Mouse (Mus musculus) hindbrain, embryonic 16.5 days (tissue): ENCODE measurements around the gene Sh2d4b. TPM values are rescaled to one million over a fixed set of nuclear protein-coding genes. Genes with fewer than 3 reads are reported as not detected.

Source experiments
- ATAC-seq: fragments of 200-750 bp; cut with Nextera tagmentation; 2 replicates; pipeline ENCODE4 v1.8.0; 2017; ENCODE audit warnings: moderate TSS enrichment, moderate library complexity
- H3K27ac ChIP-seq: fragments of 300-500 bp; sonication (generic); 2 replicates; pipeline ENCODE4 v1.5.1; 2014; ENCODE audit warnings: low read depth, mild to moderate bottlenecking, control low read depth, low read length, moderate library complexity
- H3K27me3 ChIP-seq: fragments of 300-500 bp; sonication (generic); replicated peaks from 2 replicates; pipeline ENCODE4 v1.6.1; 2014; ENCODE audit warnings: low read length; ENCODE audit not compliant: control insufficient read depth, insufficient read depth
- H3K36me3 ChIP-seq: fragments of 300-500 bp; sonication (generic); 2 replicates; pipeline ENCODE4 v1.6.1; 2014; ENCODE audit warnings: mild to moderate bottlenecking, low read length, moderate library complexity, mixed read lengths; ENCODE audit not compliant: control insufficient read depth, insufficient read depth
- H3K4me1 ChIP-seq: fragments of 300-500 bp; sonication (generic); 2 replicates; pipeline ENCODE4 v1.6.1; 2014; ENCODE audit warnings: low read depth, low read length; ENCODE audit not compliant: control insufficient read depth, insufficient read depth
- H3K4me2 ChIP-seq: fragments of 300-500 bp; sonication (generic); 2 replicates; pipeline ENCODE4 v1.6.1; 2014; ENCODE audit warnings: mild to moderate bottlenecking, low read length, control low read depth, moderate library complexity
- H3K4me3 ChIP-seq: fragments of 300-500 bp; sonication (generic); 2 replicates; pipeline ENCODE4 v1.5.1; 2014; ENCODE audit warnings: mild to moderate bottlenecking, low read length, control low read depth, moderate library complexity
- H3K9ac ChIP-seq: fragments of 300-500 bp; sonication (generic); 2 replicates; pipeline ENCODE4 v1.6.1; 2014; ENCODE audit warnings: low read depth, mild to moderate bottlenecking, control low read depth, low read length, moderate library complexity
- H3K9me3 ChIP-seq: fragments of 300-500 bp; sonication (generic); 2 replicates; pipeline ENCODE4 v1.6.1; 2014; ENCODE audit warnings: mild to moderate bottlenecking, low read length, moderate library complexity; ENCODE audit not compliant: control insufficient read depth
- WGBS: fragments of 180-500 bp; shearing (Covaris S2); extraction: QIAGEN DNeasy Blood & Tissue Kit; methylation state at CpG from one replicate; pipeline ENCODE4 v1.1.7; 2014; 5-methylcytosine and 5-hydroxymethylcytosine counted together
- polyA plus RNA-seq: library from polyadenylated mRNA; unstranded; fragments of >200 nt; fragmentation: Nextera tagmentation; extraction: Ambion mirVana; gene quantifications from 2 replicates; pipeline ENCODE4 v1.2.1, GENCODE M21; 2015

Gene Sh2d4b
- polyA plus RNA-seq, 1 experiment from 2014 or later: 0.54 TPM

GRCm38 (mm10) chr14:40885752-40886151 is 7.3 kb downstream of the Sh2d4b start:
- WGBS: 61% methylated on average over 1 of the region's 1 CpGs
- Histone ChIP-seq H3K4me3 (no peak overlapping the region), H3K4me1 (no peaks in the 10 kb centered on the region), H3K9ac (no peak overlapping the region), H3K27me3 (no peaks in the 10 kb centered on the region), H3K9me3 (no peaks in the 10 kb centered on the region), H3K4me2 (no peak overlapping the region), H3K27ac (no peak overlapping the region), H3K36me3 (no peaks in the 10 kb centered on the region)
- no peak for ATAC-seq

GRCm38 (mm10) chr14:40885225-40885624 is 7.8 kb downstream of the Sh2d4b start:
- Histone ChIP-seq H3K4me1 (no peaks in the 10 kb centered on the region), H3K36me3 (no peaks in the 10 kb centered on the region), H3K9me3 (no peaks in the 10 kb centered on the region), H3K27ac (no peak overlapping the region), H3K27me3 (no peaks in the 10 kb centered on the region), H3K4me3 (no peak overlapping the region), H3K4me2 (no peak overlapping the region), H3K9ac (no peak overlapping the region)
- WGBS: 38% methylated on average over 4 of the region's 4 CpGs
- ATAC-seq: no peak

DNA sequence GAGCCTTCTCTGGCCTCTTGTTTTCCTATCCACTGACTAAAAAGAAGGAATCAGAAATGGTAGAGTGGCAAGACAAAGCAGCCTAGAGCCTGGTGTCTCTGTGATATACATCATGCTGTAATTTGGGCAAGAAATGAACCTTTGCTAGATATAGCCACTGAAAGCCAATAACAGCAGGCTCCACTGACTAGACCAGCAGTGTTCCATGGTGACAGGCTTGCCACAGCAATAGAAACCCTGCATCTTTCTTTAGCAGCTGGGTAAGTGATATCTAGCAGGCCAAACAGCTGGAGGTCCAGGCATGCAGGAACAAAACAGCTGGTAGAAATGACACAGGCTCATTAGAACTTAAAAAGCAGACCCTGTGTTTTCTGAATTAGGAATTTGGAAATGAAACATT is 18.5 kb downstream of the Sh2d4b start:
- no peak overlapping the region for H3K4me3 ChIP-seq
- no peak overlapping the region for H3K4me2 ChIP-seq
- H3K9ac ChIP-seq: no peak overlapping the region
- H3K27me3 ChIP-seq: no peaks in the 10 kb centered on the region
- no peaks in the 10 kb centered on the region for H3K36me3 ChIP-seq
- no peak for ATAC-seq
- H3K27ac ChIP-seq: no peak overlapping the region
- H3K4me1 ChIP-seq: no peaks in the 10 kb centered on the region
- H3K9me3 ChIP-seq: no peaks in the 10 kb centered on the region

GRCm38 (mm10) chr14:40873961-40874360 is 19.1 kb downstream of the Sh2d4b start:
- Histone ChIP-seq H3K27me3 (no peaks in the 10 kb centered on the region), H3K27ac (no peak overlapping the region), H3K4me3 (no peak overlapping the region), H3K9me3 (no peaks in the 10 kb centered on the region), H3K4me1 (no peaks in the 10 kb centered on the region), H3K9ac (no peak overlapping the region), H3K36me3 (no peaks in the 10 kb centered on the region), H3K4me2 (no peak overlapping the region)
- no peak for ATAC-seq
- 88% methylated on average over 5 of the region's 5 CpGs for WGBS

DNA sequence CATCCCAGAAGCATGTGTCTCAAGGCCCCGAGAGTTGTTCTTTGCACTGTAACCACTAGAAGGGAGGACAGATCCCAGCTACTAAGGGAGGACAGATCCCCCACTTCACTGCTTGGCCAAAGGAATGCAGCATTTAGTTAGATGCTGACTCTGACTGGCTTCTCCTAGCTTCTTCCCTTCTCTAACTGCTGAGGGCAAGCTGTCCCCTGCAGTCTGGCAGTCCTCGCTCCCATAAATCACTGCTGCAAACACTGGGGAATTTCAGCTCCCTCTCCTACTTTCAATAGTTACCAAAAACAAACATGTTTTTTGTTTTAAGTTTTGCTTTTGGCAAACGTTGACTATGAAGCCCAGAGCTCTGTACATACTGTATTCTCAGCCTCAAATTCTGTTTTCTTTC is 22.5 kb downstream of the Sh2d4b start:
- Histone ChIP-seq H3K9me3 (no peaks in the 10 kb centered on the region), H3K4me2 (no peak overlapping the region), H3K27ac (no peak overlapping the region), H3K4me3 (no peak overlapping the region), H3K36me3 (no peaks in the 10 kb centered on the region), H3K9ac (no peak overlapping the region), H3K4me1 (no peaks in the 10 kb centered on the region), H3K27me3 (no peaks in the 10 kb centered on the region)
- ATAC-seq: no peak
- 76% methylated on average over 3 of the region's 3 CpGs for WGBS

GRCm38 (mm10) chr14:40864811-40865514 is 28.1 kb downstream of the Sh2d4b start:
- no peak overlapping the region for H3K4me3 ChIP-seq
- no peaks in the 10 kb centered on the region for H3K36me3 ChIP-seq
- no peak for ATAC-seq
- H3K4me2 ChIP-seq: no peak overlapping the region
- no peak overlapping the region for H3K9ac ChIP-seq
- no peaks in the 10 kb centered on the region for H3K27me3 ChIP-seq
- WGBS: 53% methylated on average over 6 of the region's 6 CpGs
- H3K4me1 ChIP-seq: no peaks in the 10 kb centered on the region
- no peak overlapping the region for H3K27ac ChIP-seq
- H3K9me3 ChIP-seq: no peaks in the 10 kb centered on the region

DNA sequence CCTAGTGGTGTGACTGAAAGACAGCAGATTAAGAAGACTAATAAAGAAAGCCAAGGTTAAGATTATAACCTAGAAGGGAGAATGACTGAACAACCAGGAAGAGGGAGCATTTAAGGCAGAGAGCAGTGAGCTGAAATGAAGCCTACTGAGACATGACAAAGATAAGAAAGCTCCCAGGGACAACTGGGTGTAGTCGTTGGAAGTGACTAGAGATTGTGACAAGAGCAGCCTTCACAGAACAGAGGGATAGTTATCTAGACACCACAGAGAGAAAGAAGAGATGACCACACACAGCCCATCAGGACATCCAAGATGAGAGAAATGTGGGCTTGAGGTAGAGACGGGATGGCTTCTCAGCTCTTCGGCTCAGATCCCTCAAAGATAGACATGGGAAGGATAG is 29.4 kb downstream of the Sh2d4b start:
- no peak for ATAC-seq
- Histone ChIP-seq H3K36me3 (no peaks in the 10 kb centered on the region), H3K4me2 (no peak overlapping the region), H3K9ac (no peak overlapping the region), H3K9me3 (no peaks in the 10 kb centered on the region), H3K27me3 (no peaks in the 10 kb centered on the region), H3K4me3 (no peak overlapping the region), H3K27ac (no peak overlapping the region), H3K4me1 (no peaks in the 10 kb centered on the region)
- WGBS: 92% methylated on average over 3 of the region's 3 CpGs

DNA sequence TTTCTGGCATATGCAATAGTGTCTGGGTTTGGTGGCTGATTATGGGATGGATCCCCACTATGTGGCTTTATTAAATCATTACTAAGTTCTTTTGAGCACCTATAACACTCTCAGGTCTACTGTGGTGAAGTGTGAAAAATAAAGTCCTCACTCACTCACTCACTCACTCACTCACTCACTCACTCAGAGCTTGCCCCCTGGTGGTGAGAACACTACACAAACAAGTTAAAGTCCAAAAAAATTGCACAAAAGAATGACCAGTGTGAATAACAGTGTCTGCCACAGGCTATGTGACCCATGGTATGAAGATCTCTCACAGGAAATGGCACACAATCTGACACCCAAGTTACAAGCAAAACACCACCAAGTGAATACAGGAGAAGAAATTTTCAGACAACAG is 30.0 kb downstream of the Sh2d4b start:
- no peak overlapping the region for H3K9ac ChIP-seq
- ATAC-seq: no peak
- H3K9me3 ChIP-seq: no peaks in the 10 kb centered on the region
- H3K4me1 ChIP-seq: no peaks in the 10 kb centered on the region
- no peaks in the 10 kb centered on the region for H3K27me3 ChIP-seq
- H3K4me2 ChIP-seq: no peak overlapping the region
- H3K4me3 ChIP-seq: no peak overlapping the region
- no peaks in the 10 kb centered on the region for H3K36me3 ChIP-seq
- no peak overlapping the region for H3K27ac ChIP-seq

DNA sequence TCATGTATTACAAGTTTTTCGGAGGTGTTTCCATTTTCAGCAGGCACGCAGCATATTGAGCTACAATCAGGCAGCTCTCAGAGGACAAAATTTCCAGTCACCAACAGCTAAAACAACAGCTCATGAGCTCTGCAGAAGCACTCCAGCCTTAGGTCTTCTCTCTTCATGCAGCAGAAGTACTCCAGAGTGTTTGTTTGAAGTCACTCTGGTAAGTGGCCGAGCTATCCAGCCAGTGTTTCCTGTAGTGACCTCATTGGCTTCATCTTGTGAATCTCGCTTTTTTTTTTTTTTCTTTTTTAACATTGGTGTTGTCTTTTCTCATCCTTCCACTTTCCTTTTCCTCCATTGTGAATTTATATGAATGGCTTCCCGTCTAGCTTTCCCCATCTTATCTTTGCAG is 40.1 kb downstream of the Sh2d4b start:
- Histone ChIP-seq H3K9ac (no peak overlapping the region), H3K4me3 (no peak overlapping the region), H3K4me2 (no peak overlapping the region), H3K27ac (no peak overlapping the region), H3K4me1 (no peaks in the 10 kb centered on the region), H3K9me3 (no peaks in the 10 kb centered on the region), H3K27me3 (no peaks in the 10 kb centered on the region), H3K36me3 (no peaks in the 10 kb centered on the region)
- 81% methylated on average over 5 of the region's 5 CpGs for WGBS
- ATAC-seq: no peak

- no peak overlapping the region for H3K9ac ChIP-seq
These were observed 55.7 kb downstream of the Sh2d4b start for GRCm38 (mm10) chr14:40837397-40837796.

More at GRCm38 (mm10) chr14:40837397-40837796, 55.7 kb downstream of the Sh2d4b start:
- Histone ChIP-seq H3K4me1 (no peaks in the 10 kb centered on the region), H3K27me3 (no peaks in the 10 kb centered on the region), H3K27ac (no peak overlapping the region), H3K36me3 (peaks cover 5% of the 10 kb centered on the region; the same call in 1 of the 2 replicates), H3K4me2 (no peak overlapping the region), H3K9me3 (no peaks in the 10 kb centered on the region), H3K4me3 (no peak overlapping the region)
- ATAC-seq: no peak
